Mouse (Mus musculus): Measurements from ENCODE around the gene Arid5a.

The Arid5a gene

DNA sequence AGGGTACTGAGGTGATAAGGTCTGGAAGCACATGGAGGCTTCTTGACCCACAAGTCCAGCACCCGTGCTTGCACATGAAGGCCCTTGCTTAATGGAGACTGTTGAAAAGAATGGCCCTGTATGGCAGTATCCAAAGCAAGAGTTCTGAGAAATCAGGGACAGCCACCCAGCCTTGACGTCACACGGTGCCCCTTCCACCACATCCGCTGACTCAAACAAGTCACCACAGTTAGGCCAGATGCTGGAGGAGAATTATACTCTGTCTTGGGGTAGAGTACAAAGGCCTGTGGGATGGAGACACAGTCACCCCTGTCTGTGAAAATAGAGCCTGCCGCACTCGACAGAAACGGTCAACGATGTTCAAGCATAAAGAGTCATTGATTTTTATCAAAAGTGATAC, 14.1 kb upstream of the Arid5a start:
- DNase-seq (ENCODE audit: low read depth, low spot score) = no peak

DNA sequence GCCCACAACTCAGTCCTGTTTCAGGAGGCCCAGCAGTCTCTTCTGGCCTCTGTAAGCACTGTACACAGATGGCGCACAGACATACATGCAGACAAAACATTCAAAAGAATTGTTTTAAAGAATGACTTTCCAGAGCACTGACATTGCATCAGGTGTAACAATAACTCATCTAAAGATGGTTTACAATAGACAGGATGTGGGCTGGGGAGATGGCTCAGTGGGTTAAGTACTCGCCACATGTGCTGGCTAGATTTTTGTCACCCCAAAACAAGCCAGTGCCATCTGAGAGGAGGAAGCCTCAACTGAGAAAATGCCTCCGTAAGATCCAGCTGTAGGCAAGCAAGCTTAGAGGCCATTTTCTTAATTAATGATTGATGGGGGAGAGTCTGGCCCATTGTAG, 13.1 kb upstream of the Arid5a start:
- DNase-seq (ENCODE audit: low read depth, low spot score) = peak; percentile 32

DNA sequence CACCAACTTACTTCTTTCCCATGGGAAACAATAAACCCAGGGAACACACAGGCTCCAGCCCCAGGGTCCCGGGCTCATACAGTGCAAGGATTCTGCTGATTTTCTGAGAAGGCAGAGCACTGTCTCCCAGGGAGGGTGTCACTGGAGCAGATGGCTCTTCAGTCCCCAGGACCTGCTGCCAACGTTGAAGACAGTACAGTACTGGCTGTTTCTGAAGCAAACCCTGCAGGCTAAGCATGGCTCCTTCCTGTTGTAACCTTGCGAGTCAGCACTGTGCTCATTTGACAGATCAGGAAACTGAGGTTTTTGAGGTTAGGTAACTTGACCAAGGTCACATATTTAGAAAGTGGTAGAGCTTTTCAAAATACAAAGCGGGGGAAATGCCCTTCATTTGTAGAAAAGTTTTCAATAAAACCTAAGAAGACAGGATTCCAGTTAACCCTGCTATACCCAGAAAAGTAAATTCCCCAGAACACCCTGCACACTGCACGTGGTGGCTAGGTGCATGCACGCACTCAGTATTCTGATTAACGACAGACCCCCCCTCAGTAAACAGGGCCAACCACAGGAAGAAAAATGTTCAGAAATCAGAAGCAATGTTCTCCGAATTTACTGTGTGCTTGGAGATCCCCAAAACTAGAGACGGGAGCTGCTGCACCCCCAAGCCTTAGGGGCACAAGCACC, 10.9 kb upstream of the Arid5a start:
- peak; percentile 61 for DNase-seq (ENCODE audit: low read depth, low spot score)

DNA sequence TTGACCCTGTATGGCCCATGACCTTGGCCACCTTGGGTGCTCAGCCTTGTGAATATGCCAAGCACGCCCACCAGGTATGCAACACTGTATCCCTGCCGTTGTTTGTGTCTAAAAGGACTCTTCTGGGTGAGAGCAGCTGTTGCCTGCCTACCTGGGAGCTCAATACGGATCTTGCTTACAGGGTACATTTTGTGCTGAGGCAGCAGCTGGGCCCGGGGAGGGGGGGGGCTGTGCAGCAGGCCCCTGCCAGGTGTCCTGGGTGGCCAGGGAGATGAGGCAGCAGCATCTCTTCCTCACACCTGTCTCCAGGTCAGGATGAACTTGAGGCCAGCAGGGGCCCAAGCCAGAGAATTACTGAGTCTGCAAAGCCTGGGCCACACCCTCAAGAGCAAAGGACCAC, 9.4 kb upstream of the Arid5a start:
- DNase-seq (ENCODE audit: low read depth, low spot score) = peak; percentile 30

DNA sequence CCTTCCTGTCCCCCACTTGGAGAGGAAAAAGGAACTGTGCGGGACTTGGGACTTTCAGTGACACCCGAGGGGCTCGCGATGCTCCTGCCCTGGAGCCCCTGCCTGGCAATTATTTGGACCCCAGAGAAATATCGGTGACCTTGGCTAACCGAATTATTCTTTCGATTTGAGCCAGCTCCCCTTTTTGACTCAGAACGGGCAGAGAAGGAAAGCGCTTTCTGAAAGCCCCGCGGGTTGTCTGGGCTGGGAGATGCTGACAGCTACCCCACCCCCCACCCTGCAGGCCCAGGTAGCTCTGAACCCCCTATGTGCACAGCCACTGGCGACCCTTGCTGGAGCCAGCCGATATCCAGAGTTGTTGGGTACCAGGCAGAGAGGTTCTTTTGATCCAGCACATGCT, 8.4 kb upstream of the Arid5a start:
- peak; percentile 72 for DNase-seq (ENCODE audit: low read depth, low spot score)

DNA sequence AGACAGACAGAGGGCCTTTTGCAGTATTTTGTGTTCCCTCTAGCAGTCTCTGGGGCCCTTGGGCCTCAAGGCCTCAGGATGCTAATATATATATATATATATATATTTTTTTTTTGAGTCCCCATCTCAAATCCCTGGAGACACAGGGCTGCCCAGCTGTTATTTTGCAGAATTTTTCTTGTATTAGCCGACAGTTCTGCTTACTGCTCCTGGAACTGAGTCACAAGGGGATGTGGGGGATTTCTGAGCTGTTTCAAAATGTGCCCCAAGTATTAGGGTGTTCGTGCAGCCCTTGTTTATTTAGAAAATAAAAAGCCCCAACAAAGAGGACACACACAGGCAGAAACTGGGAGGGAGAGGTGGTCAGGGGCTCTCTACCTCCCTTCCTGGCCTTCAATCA, 7.9 kb upstream of the Arid5a start:
- DNase-seq (ENCODE audit: low read depth, low spot score) = peak; percentile 61

DNA sequence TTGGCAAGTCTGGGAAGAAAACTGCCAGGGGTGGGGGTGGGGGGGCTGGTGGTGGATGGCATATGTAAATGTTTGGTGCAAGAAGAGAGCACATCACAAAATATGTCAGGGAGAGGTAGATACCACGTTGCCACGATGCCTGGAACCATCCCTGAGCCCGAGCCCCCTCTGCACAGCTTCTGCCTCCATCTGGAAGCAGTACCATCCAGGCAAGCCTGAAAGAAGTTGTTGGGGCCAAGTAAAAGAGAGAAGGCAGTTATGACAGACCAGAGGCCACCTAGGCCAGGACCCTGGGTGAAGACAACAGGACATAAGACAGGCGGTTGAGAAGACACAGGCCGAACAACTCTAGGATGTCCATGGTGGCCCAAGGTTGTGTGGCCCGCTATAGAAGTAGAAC, 7.0 kb upstream of the Arid5a start:
- DNase-seq (ENCODE audit: low read depth, low spot score) = no peak

DNA sequence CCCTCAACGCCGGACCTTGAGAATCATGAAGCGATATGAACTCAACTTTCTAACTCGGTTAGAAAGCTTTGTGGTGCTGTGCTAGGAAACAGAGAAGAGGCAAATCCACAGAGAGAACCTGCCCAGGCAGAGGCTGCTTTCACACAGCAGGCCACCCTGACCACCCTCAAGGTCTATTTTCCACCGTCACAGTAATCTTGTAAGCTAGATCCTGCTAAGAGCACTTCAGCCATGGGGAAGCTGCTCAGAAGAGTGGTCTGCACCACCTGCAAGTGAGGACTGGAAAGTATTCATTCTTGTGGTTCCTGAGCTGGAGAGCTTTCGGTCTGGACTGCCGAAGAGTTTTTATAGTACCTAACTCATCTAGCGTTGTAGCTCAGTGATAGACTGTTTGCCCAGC, 5.3 kb upstream of the Arid5a start:
- DNase-seq (ENCODE audit: low read depth, low spot score) = no peak

DNA sequence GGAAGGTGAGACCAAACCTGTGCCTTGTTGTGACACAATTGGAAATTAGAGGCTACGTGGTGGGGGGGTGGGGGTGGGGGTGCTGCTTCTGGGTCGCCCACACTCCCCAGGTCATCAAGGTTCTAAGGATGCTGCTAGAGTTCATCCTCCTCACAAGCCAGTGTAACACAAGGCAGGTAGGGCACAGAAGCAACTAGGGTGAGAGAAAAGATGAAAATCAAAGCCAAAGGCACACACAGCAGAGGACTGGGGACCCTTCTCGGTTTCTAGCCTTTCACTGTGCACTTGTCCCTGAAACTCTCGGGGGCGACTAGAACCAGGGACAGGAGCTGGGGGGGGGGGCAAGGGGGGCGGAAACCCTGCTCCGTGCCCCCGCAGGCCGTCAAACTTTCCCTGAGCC, 4.6 kb upstream of the Arid5a start:
- no peak for DNase-seq (ENCODE audit: low read depth, low spot score)

DNA sequence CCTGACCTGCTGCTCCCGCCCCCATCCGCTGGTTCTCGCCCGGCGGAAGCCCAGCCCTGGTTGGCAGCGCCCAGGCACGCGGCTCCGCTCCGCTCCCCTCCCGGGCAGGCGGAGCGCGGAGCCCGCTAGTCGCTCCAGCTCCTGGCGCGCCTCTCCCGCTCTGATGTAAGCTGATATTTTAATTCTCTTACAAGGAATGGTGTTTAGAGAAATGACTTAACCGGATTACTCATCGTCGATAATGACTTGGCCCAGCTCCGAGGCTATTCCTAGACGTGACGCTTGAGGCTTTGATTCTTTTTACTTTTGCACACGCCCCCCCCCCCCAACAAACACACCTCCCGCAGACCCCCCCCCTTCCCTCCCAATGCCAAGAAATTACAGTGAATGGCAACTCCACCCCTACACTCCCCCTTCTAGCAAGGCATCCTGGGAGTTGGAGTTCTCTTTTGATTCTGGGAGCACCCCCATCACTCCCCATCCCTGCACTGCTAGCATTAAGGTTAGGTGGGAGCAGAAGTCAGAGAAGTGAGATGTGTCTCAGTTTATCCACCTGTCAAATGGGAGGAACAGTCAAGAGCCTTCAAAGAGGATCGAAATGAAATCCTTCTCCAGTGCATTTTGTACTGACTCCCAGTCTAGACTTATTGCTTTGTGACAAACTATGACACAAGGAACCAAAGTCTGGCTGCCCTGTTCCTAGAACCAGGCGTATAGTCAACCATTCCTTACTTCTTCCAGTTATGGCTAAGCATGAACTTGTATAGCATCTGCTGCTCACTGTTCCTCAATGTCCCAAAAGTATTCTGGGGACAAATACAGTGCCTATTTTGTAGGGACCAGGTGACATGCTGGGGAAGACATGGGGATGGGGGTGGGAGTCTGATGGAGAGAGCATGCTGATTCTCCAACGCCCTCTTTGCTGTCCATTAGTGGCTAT, 3.9 kb upstream of the Arid5a start:
- no peak for DNase-seq (ENCODE audit: low read depth, low spot score)

DNA sequence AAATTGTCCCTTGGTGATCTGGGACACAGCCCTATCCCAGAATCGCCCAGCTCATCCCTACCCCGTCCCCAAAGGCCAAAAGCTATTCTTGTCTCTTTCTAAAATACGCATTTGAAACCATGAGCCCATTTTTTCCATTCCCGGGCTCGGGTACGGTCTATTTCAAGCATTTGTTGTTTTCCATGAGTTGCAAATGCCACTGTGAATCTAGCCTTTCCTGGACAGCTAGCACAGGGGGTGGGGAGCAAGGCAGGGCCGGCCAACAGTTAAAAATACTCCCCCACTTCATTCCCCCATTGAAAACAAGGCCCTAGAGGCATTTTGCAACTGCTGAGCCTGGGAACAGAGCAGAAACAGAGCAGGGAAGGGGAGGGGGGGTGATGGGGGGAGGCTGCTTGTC, 2.8 kb upstream of the Arid5a start:
- no peak for DNase-seq (ENCODE audit: low read depth, low spot score)

DNA sequence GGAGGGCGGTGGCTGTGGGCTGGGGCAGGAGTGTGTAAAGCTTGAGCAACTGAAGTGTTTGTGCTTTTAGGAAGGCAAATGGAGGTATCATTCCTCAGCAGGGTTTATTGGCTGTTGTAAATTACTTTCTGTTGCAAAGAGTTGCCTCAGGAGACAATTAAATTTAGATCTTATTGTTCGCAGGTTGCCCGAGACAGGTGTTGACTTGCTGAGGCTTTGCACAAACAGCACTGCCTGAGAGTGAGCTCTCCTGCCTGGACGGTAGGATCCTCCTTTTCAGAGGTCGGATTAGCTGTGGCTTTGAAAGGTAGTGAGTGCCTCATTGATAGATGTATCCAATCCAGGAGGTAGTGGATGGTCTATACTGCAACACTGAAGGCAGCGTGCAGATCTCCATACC, 1.4 kb upstream of the Arid5a start:
- DNase-seq (ENCODE audit: low read depth, low spot score) = no peak

DNA sequence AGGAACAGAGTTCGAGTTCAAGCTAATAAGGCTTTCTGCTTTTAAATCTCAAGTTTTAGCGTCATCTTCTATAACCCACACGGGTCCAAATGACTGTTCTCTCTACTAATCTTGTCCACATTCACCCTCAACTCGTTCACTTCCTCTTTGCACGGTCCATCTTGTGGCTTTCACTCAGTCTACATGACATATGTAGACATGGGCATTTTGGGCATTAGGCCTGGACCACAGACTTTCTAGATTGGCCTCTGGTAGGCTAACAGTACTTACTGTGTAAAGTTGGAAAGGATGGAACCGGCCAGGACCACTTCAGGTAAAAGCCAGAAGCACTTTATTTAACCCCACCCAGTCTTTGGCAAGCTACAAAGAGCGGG, 425 bp upstream of the Arid5a start:
- DNase-seq (ENCODE audit: low read depth, low spot score) = no peak

DNA sequence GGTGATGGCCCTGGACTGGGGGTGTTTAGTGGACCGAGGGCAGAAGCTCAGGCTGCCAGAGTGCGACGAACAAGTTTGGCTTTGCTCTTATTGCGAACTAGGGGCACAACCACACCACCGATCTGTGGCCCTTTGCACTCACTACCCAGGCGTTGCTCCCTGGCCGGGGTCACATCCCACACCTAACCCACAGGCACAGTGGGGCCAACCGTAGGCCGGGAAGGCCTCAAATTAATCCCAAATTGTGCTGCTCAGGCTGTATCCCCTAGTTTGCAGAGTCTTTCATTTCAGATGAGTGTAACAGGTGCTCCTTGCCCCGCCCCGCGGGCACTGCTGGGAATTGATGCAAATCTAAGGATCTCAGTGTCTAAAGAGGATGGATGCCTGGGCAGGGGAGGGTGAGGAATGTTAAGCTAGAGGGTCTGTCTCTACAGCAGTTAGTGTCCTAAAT, 943 bp downstream of the Arid5a start:
- no peak for DNase-seq (ENCODE audit: low read depth, low spot score)

DNA sequence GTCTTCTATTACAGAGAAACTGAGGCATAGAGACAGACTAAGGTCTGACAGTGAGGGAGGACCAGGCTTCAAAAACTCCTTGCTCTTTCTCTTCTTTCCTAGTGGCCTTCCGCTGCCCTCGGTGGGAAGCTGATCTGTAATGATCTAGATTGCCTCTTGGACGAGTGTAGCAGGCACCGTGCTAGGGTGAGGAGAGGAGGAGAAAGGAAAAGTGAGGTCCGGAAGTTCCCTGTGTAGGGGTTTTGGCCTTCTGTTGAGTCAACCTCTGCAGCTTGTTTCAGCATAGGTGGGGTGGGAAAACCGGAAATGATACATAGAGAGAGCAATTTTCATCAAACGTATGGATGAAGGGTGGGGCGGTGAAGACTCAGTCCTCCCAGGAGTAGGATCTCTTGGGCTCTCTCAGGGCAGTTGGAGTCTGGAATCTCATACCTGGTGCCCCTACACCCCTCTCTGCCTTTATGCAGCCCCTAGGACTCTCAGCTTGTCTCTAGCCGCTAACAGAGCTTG, 1.5 kb downstream of the Arid5a start:
- DNase-seq (ENCODE audit: low read depth, low spot score) = no peak

DNA sequence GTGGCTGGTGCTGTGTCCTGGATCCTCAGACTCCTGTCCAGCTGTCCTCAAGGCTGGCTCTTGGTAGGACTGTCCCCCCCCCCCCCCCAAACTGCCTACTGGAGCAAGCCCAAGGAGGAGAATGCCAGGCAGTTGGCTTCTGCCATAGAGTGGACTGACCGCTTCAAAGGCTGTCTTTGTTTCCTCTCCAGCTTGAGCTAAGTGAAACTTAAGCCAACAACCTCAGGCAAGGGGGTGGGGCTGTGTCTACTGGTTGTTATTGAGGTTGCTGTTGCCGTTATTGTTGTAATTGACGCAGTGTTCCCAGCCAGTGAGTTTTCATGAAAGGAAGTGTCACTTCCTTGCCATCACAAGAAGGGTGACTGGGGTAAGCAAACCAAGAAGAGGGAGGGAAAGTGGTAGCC, 2.0 kb downstream of the Arid5a start:
- DNase-seq (ENCODE audit: low read depth, low spot score) = no peak

DNA sequence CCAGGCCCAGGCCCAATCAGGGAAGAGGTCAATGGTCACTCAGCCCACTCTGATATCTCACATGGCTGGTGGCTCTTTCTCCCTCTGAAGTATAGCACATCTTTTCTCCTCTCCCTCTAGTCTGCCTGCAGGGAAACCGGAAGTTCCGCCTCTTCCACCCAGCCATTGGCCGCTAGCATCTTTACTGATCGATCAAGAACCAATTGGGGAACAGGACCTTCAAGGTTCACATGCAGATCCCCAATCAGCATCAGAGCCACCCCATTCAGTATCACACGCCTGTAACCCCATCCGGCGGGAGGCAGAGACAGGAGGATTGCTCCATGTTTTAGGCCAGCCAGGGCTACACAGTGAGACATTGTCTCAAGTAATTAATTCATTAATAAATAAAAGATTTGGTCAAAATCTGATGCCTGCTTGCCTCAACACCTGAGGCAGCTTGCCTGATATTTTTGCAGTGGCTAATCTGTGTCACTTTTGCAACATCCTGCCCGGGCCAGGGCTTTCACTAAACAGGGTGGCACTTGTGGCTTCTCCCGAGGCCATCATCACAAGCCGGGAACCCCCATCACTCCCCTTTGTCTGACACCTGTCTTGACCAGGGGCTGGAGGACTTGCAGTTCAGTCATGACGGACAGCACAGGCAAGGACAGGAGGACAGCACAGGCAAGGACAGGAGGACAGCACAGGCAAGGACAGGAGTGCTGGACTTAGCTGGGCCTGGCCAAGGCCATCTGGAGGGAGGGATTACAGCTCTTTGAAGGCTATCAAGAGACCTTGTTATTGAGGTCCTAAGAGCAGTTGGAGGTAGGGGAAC, 7.6 kb downstream of the Arid5a start:
- peak; percentile 94 for DNase-seq (ENCODE audit: low read depth, low spot score)

DNA sequence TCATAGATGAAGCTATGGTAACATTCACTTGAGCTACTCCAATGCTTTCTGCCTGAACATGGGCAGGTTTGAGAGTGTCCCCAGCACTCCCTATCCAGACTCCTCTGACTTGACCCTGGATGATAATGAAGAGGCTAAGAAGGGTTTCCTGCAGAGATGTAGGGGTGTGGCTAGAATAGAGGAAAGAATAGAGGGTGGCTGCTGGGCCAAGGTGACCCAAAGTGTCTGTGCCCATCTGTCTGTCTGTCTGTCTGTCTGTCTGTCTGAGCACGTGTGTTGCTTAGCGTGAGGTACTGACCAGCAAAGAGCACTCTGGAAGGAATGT, 8.2 kb downstream of the Arid5a start:
- DNase-seq (ENCODE audit: low read depth, low spot score) = no peak

DNA sequence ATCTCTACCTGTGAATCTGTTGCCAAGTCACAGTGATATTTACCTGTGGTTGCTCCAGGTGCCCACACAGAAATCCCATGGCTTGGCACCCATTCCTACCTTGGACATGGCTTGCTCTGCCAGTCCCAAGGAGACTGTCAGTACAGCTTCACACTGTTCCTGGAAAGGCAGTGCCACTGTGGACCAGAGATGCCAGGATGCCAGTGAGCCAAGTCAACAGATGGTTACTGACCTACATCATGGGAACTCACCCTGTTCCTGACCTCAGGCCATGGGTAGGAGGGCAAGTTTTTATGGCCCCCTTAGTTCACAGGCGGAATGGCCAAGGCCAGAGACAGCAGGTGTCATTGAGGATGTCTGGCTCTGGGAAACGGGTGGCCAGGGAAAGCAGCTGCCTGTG, 13.6 kb downstream of the Arid5a start:
- DNase-seq (ENCODE audit: low read depth, low spot score) = no peak

DNA sequence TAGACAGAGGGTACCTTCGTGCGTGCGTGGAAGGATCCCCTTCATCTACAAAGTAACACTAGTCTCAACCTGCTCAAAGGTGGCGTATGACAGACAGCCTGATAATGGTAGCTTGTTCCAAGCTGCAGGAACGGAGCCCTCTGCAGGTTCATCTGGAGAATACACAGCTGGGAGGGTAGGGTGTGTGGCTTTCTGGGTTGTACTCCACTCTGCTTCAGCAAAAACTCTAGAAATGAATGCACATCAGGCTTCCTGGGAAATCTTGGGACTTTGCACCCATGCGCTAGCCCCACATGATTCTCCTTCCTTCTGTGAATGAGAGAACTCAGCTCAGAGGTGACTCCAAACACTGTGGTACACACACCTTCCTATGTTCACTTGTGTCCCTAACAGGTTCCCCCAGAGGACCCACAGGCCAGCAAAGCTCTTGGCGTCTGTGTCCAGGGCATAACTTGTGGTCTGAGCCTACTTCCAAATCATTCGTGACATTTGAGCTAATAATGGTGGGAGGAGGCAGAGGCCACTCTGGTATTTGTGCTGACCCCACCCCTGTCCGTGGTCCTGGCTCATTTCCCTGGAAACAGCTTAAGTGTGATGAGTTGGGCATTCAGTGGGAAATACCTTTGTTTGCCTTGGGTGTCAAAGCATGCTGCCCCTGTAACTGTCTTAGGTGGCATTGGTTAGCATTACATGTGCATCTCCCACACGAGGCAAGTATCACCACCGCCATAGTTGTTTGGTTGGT, 14.5 kb downstream of the Arid5a start:
- DNase-seq (ENCODE audit: low read depth, low spot score) = peak; percentile 36

DNA sequence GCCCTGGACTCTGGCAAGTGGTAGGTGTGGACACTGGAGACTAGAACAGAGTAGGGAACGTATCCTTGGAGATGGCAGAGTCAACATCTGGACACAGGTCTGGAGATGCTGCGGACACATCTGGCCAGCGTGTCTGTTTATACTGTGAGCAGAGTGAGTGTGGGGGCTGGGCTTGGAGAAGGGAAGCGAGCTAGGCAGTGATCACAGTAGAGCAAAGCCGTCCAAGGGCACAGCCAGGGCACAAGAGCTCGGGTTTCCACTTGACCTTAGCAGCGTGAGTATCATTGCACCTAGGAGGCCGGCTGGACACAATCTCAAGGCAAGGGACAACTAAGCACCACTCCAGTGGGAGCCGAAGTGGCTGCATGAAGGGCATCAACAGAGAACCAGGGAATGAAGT, 15.5 kb downstream of the Arid5a start:
- no peak for DNase-seq (ENCODE audit: low read depth, low spot score)
